Mouse (Mus musculus) stomach, postnatal 0 days (tissue): ENCODE data around the gene Washc4. TPM values are rescaled to one million over a fixed set of nuclear protein-coding genes. Genes with fewer than 3 reads are reported as not detected.

Experiments
- ATAC-seq: fragments of 200-750 bp; cut with Nextera tagmentation; 2 replicates; pipeline ENCODE4 v1.8.0; 2017; ENCODE audit not compliant: low FRiP score, low TSS enrichment
- DNase-seq: peaks from one replicate; pipeline ENCODE4 v3.0.0-alpha.2; 2016; ENCODE audit warnings: low spot score
- H3K27ac ChIP-seq: fragments of 300-500 bp; sonication (generic); replicated peaks from 2 replicates; pipeline ENCODE4 v1.5.1; 2014; ENCODE audit warnings: mild to moderate bottlenecking, control low read depth
- H3K27me3 ChIP-seq: fragments of 300-500 bp; sonication (generic); 2 replicates; pipeline ENCODE4 v1.6.1; 2014; ENCODE audit warnings: low read length; ENCODE audit not compliant: control insufficient read depth, insufficient read depth
- H3K36me3 ChIP-seq: fragments of 300-500 bp; sonication (generic); 2 replicates; pipeline ENCODE4 v1.6.1; 2014; ENCODE audit warnings: low read length, mixed read lengths; ENCODE audit not compliant: control insufficient read depth, insufficient read depth
- H3K4me1 ChIP-seq: fragments of 300-500 bp; sonication (generic); replicated peaks from 2 replicates; pipeline ENCODE4 v1.6.1; 2014; ENCODE audit warnings: antibody characterized with exemption; ENCODE audit not compliant: control insufficient read depth, insufficient read depth
- H3K4me2 ChIP-seq: fragments of 300-500 bp; sonication (generic); replicated peaks from 2 replicates; pipeline ENCODE4 v1.6.1; 2014; ENCODE audit warnings: low read depth, mild to moderate bottlenecking, control low read depth, moderate library complexity
- H3K4me3 ChIP-seq: fragments of 300-500 bp; sonication (generic); 2 replicates; pipeline ENCODE4 v1.5.1; 2014; ENCODE audit warnings: low read depth, low read length, control low read depth
- H3K9ac ChIP-seq: fragments of 300-500 bp; sonication (generic); 2 replicates; pipeline ENCODE4 v1.6.1; 2014; ENCODE audit warnings: mild to moderate bottlenecking, low read length, control low read depth, mixed read lengths
- H3K9me3 ChIP-seq: fragments of 300-500 bp; sonication (generic); 2 replicates; pipeline ENCODE4 v1.6.1; 2016; ENCODE audit warnings: low read length; ENCODE audit not compliant: control insufficient read depth
- CTCF ChIP-seq: IDR thresholded peaks from 2 replicates; pipeline ENCODE4 v1.5.1; 2016; ENCODE audit warnings: antibody characterized with exemption, low read depth, mild to moderate bottlenecking, moderate library complexity
- EP300 ChIP-seq: optimal IDR thresholded peaks from 2 replicates; pipeline ENCODE3; 2016; ENCODE audit warnings: antibody characterized with exemption
- WGBS: fragments of 180-500 bp; shearing (Covaris S2); extraction: QIAGEN DNeasy Blood & Tissue Kit; methylation state at CpG from one replicate; pipeline ENCODE4 v1.1.7; 2014; 5-methylcytosine and 5-hydroxymethylcytosine counted together
- polyA plus RNA-seq: library from polyadenylated mRNA; unstranded; fragments of >200 nt; fragmentation: Nextera tagmentation; extraction: Ambion mirVana; gene quantifications from 2 replicates; pipeline ENCODE4 v1.2.1, GENCODE M21; 2015

Washc4 gene
- polyA plus RNA-seq, 1 experiment from 2014 or later, result 18.7 TPM

- H3K27me3 ChIP-seq, result no peaks in the 10 kb centered on the region
Observed at GRCm38 (mm10) chr10:83540092-83540491, 3.5 kb upstream of the Washc4 start.

DNA sequence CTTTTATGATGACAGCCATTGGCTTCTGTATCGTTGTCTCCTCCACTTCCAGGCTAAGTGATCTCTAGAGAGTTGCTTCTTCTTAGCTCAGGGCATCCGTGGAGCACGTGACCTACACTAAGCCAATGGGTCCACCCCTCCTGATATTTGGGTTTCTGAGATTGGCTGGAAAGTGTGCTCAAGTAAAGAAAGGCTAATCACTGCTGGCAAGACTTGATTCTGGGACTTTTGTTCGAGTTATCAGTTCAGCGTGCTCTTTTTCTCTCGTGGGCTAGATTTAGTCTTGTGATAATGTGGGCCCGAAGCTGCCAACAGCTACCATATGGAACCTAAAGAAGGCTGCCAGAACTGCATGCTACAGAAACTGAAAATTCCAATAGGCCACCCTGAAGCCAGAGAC, 1.3 kb upstream of the Washc4 start:
- H3K27me3 ChIP-seq, result no peaks in the 10 kb centered on the region
- TF ChIP-seq EP300, result no peak
- TF ChIP-seq CTCF, result no peak

More at GRCm38 (mm10) chr10:83540092-83540491, 3.5 kb upstream of the Washc4 start:
- TF ChIP-seq CTCF (no peak), EP300 (no peak)
- 17% methylated on average over 3 of the region's 3 CpGs for WGBS
- Histone ChIP-seq H3K36me3 (no peaks in the 10 kb centered on the region), H3K27ac (no peak overlapping the region), H3K4me2 (no peak overlapping the region), H3K4me3 (no peak overlapping the region), H3K4me1 (no peaks in the 10 kb centered on the region), H3K9ac (no peak overlapping the region), H3K9me3 (no peaks in the 10 kb centered on the region)
- ATAC-seq (no peak), DNase-seq (no peak)

GRCm38 (mm10) chr10:83544103-83544479, 539 bp downstream of the Washc4 start:
- no peaks in the 10 kb centered on the region for H3K36me3 ChIP-seq
- no peaks in the 10 kb centered on the region for H3K4me1 ChIP-seq
- H3K9ac ChIP-seq, result peak overlapping the region; percentile 89
- H3K27me3 ChIP-seq, result no peaks in the 10 kb centered on the region
- no peak for DNase-seq
- peak overlapping the region; percentile 61 for H3K4me2 ChIP-seq
- WGBS, result 0% methylated on average over 31 of the region's 41 CpGs
- peak; percentile 93 for ATAC-seq
- peak overlapping the region; percentile 90 for H3K4me3 ChIP-seq
- no peaks in the 10 kb centered on the region for H3K9me3 ChIP-seq
- TF ChIP-seq CTCF (peak; percentile 12; the same call in 1 of the 2 replicates), EP300 (no peak)
- peak overlapping the region; percentile 94 for H3K27ac ChIP-seq

More for the DNA sequence above, 1.3 kb upstream of the Washc4 start:
- Histone ChIP-seq H3K9ac (no peak overlapping the region), H3K27ac (no peak overlapping the region), H3K4me2 (no peak overlapping the region), H3K36me3 (no peaks in the 10 kb centered on the region), H3K4me1 (no peaks in the 10 kb centered on the region), H3K4me3 (no peak overlapping the region), H3K9me3 (no peaks in the 10 kb centered on the region)
- no peak for ATAC-seq
- 80% methylated on average over 7 of the region's 7 CpGs for WGBS
- no peak for DNase-seq

- ATAC-seq (no peak), DNase-seq (no peak)
- Histone ChIP-seq H3K27ac (no peak overlapping the region), H3K27me3 (no peaks in the 10 kb centered on the region), H3K4me1 (no peaks in the 10 kb centered on the region), H3K9me3 (no peaks in the 10 kb centered on the region), H3K4me2 (no peak overlapping the region), H3K9ac (no peak overlapping the region), H3K36me3 (0 out of 2 replicates have a peak, but pooled peaks cover 2% of the 10 kb centered on the region), H3K4me3 (no peak overlapping the region)
- no peak for TF ChIP-seq CTCF
- whole genome bisulfite sequencing, result 70% methylated on average over 3 of the region's 3 CpGs
Observed at GRCm38 (mm10) chr10:83545341-83545740, 1.8 kb downstream of the Washc4 start.

DNA sequence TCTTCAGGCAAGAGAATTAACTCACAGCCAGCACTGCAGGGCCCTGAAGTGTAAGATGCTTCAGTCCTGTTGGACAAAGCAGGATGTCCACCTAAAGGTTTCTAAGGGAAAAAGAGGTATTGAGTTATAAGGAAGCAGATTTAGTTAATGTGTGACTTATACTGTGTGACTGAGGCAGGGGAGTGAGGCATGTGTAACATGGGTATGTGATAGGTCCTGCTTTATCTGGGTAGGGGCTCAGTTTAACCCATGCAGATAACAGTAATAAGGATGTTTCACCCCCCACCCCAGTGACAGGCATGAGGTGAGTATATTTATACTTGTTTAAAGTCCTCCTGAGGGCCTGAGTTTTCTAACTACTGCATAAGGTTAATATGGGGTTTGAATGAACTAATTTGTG, 19.5 kb downstream of the Washc4 start:
- peaks cover 17% of the 10 kb centered on the region for H3K36me3 ChIP-seq
- no peak for DNase-seq
- H3K9me3 ChIP-seq, result no peaks in the 10 kb centered on the region
- no peaks in the 10 kb centered on the region for H3K27me3 ChIP-seq
- no peak for ATAC-seq
- no peak for TF ChIP-seq CTCF
- no peak for TF ChIP-seq EP300
- H3K4me2 ChIP-seq, result no peak overlapping the region
- no peak overlapping the region for H3K27ac ChIP-seq
- H3K9ac ChIP-seq, result no peak overlapping the region
- H3K4me1 ChIP-seq, result no peaks in the 10 kb centered on the region
- no peak overlapping the region for H3K4me3 ChIP-seq

DNA sequence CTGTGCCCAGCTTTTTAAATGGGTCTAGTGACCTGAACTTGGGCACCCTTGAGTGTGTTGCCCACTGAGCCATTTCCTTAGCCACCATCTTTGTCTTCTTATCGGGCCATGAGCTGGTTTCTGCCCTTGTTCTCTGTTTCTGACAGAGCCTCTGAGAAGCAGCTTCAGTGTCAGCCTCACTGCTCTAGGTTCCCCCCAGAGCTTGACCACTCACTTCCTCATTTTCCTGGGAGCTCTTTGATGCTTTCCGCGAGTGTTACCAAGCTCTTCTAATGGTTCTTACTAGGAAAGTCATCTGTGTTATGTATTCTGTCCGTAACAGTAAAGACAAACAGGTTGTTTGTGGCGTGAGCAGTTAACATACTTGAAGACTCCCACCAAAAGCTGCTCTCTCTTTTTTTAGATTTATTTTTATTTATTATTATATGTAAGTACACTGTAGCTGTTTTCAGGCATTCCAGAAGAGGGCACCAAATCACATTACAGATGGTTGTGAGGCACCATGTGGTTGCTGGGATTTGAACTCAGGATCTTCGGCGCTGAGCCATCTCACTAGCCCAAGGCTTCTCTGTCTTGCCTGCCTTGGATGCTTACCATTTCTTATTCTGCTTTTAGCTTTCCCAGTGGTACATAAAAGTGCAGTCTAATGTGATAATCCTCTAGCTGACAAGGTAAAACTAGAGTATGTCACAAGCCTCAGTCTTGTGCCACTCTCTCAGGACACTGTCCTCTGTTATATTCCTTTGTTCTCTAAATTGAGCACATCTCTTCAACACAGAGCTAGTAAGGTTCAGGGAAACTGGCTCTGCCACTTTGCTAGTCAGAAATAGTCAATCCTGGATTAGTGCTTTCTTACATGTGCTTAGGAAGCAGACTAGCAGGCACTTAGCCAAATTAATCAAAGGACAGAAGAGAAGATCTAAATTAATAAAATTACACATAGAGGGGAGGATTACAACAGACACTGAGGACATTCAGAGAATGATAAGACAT, 22.2 kb downstream of the Washc4 start:
- DNase-seq (no peak), ATAC-seq (no peak)
- H3K9ac ChIP-seq, result no peak overlapping the region
- H3K4me1 ChIP-seq, result no peaks in the 10 kb centered on the region
- WGBS, result 94% methylated on average over 7 of the region's 7 CpGs
- peaks cover 12% of the 10 kb centered on the region for H3K36me3 ChIP-seq
- H3K27me3 ChIP-seq, result no peaks in the 10 kb centered on the region
- no peak overlapping the region for H3K27ac ChIP-seq
- H3K4me2 ChIP-seq, result no peak overlapping the region
- no peak for TF ChIP-seq EP300
- TF ChIP-seq CTCF, result peak; percentile 37
- no peaks in the 10 kb centered on the region for H3K9me3 ChIP-seq
- H3K4me3 ChIP-seq, result no peak overlapping the region
